Mouse (Mus musculus) ES-E14 (cell line): ENCODE data around the gene Galnt13. TPM values are rescaled to one million over a fixed set of nuclear protein-coding genes. Genes with fewer than 3 reads are reported as not detected.

ENCODE experiments used
- DNase-seq: peaks from one replicate; pipeline ENCODE4 v3.0.0-alpha.2; 2013; ENCODE audit warnings: low read depth, low spot score
- H3K27ac ChIP-seq: 2 replicates; pipeline ENCODE4 v1.5.1; 2012; ENCODE audit warnings: low read depth, mild to moderate bottlenecking, low read length, moderate library complexity, mixed read lengths; ENCODE audit not compliant: poor library complexity, insufficient read depth, severe bottlenecking
- H3K36me3 ChIP-seq: 2 replicates; pipeline ENCODE4 v1.6.1; 2012; ENCODE audit warnings: mild to moderate bottlenecking, low read length, moderate library complexity, mixed read lengths; ENCODE audit not compliant: control insufficient read depth, poor library complexity, insufficient read depth, severe bottlenecking
- H3K4me1 ChIP-seq, 2 experiments: fragments of 150-350 bp in 1 of 2; sonication (generic) in 1 of 2; 2 replicates each; pipeline ENCODE4 v1.6.1; 2012; ENCODE audit warnings: low read length in 2 of 2, mild to moderate bottlenecking in 1 of 2, mixed read lengths in 1 of 2; ENCODE audit not compliant: control insufficient read depth in 2 of 2, insufficient read depth in 2 of 2, poor library complexity in 1 of 2
- H3K4me3 ChIP-seq, 2 experiments: fragments of 150-350 bp in 1 of 2; sonication (generic) in 1 of 2; 2 replicates each; pipeline ENCODE4 v1.5.1; 2012; ENCODE audit warnings: low read length in 2 of 2, low read depth in 1 of 2, mild to moderate bottlenecking in 1 of 2, mixed read lengths in 1 of 2; ENCODE audit not compliant: insufficient read depth in 1 of 2, poor library complexity in 1 of 2, severe bottlenecking in 1 of 2
- H3K9ac ChIP-seq: 2 replicates; pipeline ENCODE4 v1.6.1; 2012; ENCODE audit warnings: low read depth, mild to moderate bottlenecking, low read length, mixed read lengths; ENCODE audit not compliant: poor library complexity, insufficient read depth, severe bottlenecking
- H3K9me3 ChIP-seq: fragments of 150-350 bp; sonication (generic); 2 replicates; pipeline ENCODE4 v1.6.1; 2012; ENCODE audit warnings: low read depth, mild to moderate bottlenecking, low read length; ENCODE audit not compliant: control insufficient read depth, insufficient read depth
- CHD2 ChIP-seq: IDR thresholded peaks from 2 replicates; pipeline ENCODE4 v1.6.1; 2014; ENCODE audit warnings: mild to moderate bottlenecking, low read depth, low read length, inconsistent platforms
- HCFC1 ChIP-seq: IDR thresholded peaks from 2 replicates; pipeline ENCODE4 v1.6.1; 2012; ENCODE audit warnings: low read length, inconsistent platforms, borderline replicate concordance; ENCODE audit not compliant: insufficient read depth
- MAFK ChIP-seq: IDR thresholded peaks from 2 replicates; pipeline ENCODE4 v1.6.1; 2014; ENCODE audit warnings: mild to moderate bottlenecking, low read depth, low read length, inconsistent platforms; ENCODE audit not compliant: insufficient read depth
- ZC3H11A ChIP-seq: IDR thresholded peaks from 2 replicates; pipeline ENCODE4 v1.6.1; 2012; ENCODE audit warnings: low read depth, mild to moderate bottlenecking, inconsistent platforms, low read length, borderline replicate concordance
- ZNF384 ChIP-seq: IDR thresholded peaks from 2 replicates; pipeline ENCODE4 v1.6.1; 2012; ENCODE audit warnings: low read depth, low read length, inconsistent platforms
- in situ Hi-C, 2 experiments: fragments of 600-800 bp; cut with MboI; formaldehyde crosslinking; loops; one replicate each; pipeline ENCODE4 v1.15.1; 2025; ENCODE audit warnings: low sequenced_read_pairs in 2 of 2, inconsistent platforms in 1 of 2; ENCODE audit not compliant: unreplicated experiment in 2 of 2
- total RNA-seq: library from RNA; depleted of rRNA; stranded (reverse); fragments of 300-350 nt; gene quantifications from 2 replicates; pipeline ENCODE4 v1.2.3, GENCODE M21; 2012

Galnt13 gene
- total RNA-seq, 1 experiment = 0.27 TPM

DNA sequence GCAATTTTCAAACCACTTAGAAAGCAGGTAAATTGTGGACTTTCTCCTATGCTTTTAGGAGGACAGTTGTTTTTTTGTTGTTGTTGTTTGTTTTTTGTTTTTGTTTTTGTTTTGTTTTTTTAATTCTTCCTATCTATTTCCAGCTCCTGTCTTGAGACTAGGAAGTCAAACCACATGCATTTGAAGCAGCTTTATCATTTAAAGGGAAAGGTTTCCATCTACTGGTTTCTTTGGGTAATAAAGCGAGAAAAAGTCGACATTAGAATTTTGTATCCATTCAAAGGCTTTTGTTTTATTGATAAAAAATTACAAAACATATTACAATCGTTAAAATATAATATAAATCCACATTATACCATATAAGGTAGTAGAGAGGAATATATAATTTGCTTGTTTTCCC is 598.5 kb downstream of the Galnt13 start:
- Histone ChIP-seq H3K27ac (no peak overlapping the region), H3K9me3 (no peaks in the 10 kb centered on the region), H3K9ac (no peak overlapping the region), H3K36me3 (no peaks in the 10 kb centered on the region), H3K4me3 (no peak overlapping the region), H3K4me1 (no peaks in the 10 kb centered on the region)
- TF ChIP-seq ZC3H11A (no peak), ZNF384 (no peak), MAFK (no peak), HCFC1 (no peak), CHD2 (no peak)
- in situ Hi-C loops = no loop called here
- no peak for DNase-seq

DNA sequence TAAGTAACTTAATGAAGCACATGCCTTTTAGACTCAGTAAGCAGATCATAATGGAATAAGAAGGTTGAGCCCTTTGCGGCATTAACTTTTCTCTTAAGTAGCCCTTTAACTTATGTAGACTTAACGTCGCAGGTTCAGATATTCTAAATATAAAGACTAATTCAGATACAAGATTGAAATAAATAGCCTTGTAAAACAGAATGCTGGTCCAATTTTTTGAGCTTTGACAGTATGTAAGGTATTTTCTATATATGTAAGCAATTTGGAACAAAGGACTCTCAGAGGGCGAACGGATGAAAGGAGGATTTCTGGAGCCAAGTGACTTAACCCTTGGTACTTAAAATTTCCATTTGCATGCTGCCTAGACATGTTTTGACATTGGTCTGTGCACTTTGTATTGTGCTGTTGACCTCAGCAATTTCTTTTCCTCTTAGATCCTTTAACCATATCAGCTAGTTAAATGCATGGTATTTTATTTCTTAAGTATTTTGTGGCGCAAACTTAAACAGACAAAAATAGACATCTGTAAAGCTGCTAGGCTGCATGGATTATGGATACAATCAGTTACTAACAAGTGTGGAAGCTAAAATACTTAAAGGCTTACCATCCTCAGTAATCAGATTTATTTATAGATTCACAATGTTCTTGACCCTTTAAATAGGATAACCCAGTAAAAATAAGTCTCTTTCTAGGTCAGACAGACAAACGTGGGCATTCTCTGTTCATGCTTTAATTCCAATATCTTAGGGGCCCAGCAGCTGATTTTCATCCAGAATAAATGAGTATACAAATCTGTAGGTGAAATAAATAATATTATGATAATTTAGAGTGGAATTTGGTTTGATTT is 629.6 kb downstream of the Galnt13 start:
- Histone ChIP-seq H3K36me3 (no peaks in the 10 kb centered on the region), H3K9me3 (no peaks in the 10 kb centered on the region), H3K9ac (no peak overlapping the region), H3K4me1 (no peaks in the 10 kb centered on the region), H3K27ac (no peak overlapping the region), H3K4me3 (no peak overlapping the region)
- no peak for DNase-seq
- in situ Hi-C loops = no loop called here
- TF ChIP-seq ZC3H11A (no peak), ZNF384 (no peak), MAFK (no peak), CHD2 (no peak), HCFC1 (no peak)

DNA sequence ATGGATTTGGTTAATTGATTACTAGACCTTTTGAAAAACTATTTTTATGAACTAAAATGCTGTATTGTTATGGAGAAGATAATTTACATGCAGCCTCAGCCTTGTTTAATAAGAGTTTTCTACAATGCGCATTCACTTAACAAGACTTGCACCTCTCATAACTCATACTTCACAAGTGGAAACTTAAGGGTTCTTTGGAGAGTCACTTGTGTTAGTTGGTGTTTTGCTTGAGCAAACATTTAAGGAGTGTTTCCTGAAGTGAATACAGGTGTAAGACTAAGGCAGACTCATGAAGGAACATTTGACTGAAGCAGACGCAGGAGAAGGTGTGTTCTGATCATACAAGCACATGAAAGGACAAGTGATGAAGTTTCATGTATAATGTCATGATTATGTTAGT is 649.5 kb downstream of the Galnt13 start:
- no peak for DNase-seq
- Histone ChIP-seq H3K4me1 (no peaks in the 10 kb centered on the region), H3K9ac (no peak overlapping the region), H3K4me3 (no peak overlapping the region), H3K36me3 (no peaks in the 10 kb centered on the region), H3K27ac (no peak overlapping the region), H3K9me3 (no peaks in the 10 kb centered on the region)
- in situ Hi-C loops = no loop called here
- TF ChIP-seq MAFK (no peak), ZC3H11A (no peak), CHD2 (no peak), ZNF384 (no peak), HCFC1 (no peak)

DNA sequence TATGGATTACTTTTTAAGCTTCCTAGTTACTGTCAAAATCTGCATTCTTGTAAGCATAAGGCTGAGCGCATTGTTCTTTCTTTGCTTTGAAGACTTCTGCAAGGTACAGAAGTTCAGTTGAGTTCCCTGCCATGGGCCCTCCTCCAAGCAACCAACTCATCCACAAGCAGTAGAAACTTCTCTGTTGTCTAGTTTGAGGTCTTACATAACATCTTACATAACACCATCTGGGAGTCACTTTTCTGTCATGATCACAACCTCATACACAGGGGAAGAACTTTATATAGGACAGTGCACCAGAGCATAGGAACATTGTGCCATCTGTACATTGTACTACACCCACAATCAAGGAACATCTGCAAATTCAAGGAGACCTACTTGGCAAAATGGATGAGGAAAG is 651.9 kb downstream of the Galnt13 start:
- Histone ChIP-seq H3K9ac (no peak overlapping the region), H3K4me3 (no peak overlapping the region), H3K27ac (no peak overlapping the region), H3K4me1 (no peaks in the 10 kb centered on the region), H3K9me3 (no peaks in the 10 kb centered on the region), H3K36me3 (no peaks in the 10 kb centered on the region)
- DNase-seq = no peak
- TF ChIP-seq ZC3H11A = no peak
- TF ChIP-seq ZNF384 = no peak
- TF ChIP-seq HCFC1 = no peak
- no peak for TF ChIP-seq CHD2
- TF ChIP-seq MAFK = no peak
- in situ Hi-C loops = no loop called here
